Mouse (Mus musculus): ENCODE measurements around the gene Rnf151. TPM values are rescaled to one million over a fixed set of nuclear protein-coding genes. Genes with fewer than 3 reads are reported as not detected.

Rnf151 gene
- polyA plus RNA-seq, 1 experiment from 2014 or later: 0.26 TPM

GRCm38 (mm10) chr17:24692385-24692784 is 25.5 kb downstream of the Rnf151 start:
- 88% methylated on average over 5 of the region's 5 CpGs for WGBS
- Histone ChIP-seq H3K36me3 (ENCODE audit: insufficient read depth, low read length) (peaks cover 13% of the 10 kb centered on the region), H3K27me3 (ENCODE audit: insufficient read depth, low read length) (peaks cover 38% of the 10 kb centered on the region), H3K4me2 (replicated peaks; ENCODE audit: low read depth, low read length) (no peak overlapping the region), H3K4me3 (ENCODE audit: low read length) (no peak overlapping the region), H3K27ac (ENCODE audit: low read length) (no peak overlapping the region), H3K9me3 (ENCODE audit: low read length) (no peaks in the 10 kb centered on the region), H3K4me1 (ENCODE audit: insufficient read depth, low read length) (peaks cover 34% of the 10 kb centered on the region), H3K9ac (replicated peaks; ENCODE audit: low read length) (no peak overlapping the region)
- ATAC-seq (ENCODE audit: low FRiP score, low TSS enrichment): no peak

- Histone ChIP-seq H3K9ac (replicated peaks; ENCODE audit: low read length) (peak within 1 kb of the TSS; percentile 63), H3K4me2 (replicated peaks; ENCODE audit: low read depth, low read length) (peak within 1 kb of the TSS; percentile 88), H3K36me3 (ENCODE audit: insufficient read depth, low read length) (peaks cover 13% of the 10 kb centered on the region), H3K9me3 (ENCODE audit: low read length) (no peaks in the 10 kb centered on the region), H3K27me3 (ENCODE audit: insufficient read depth, low read length) (peaks cover 42% of the 10 kb centered on the region), H3K27ac (ENCODE audit: low read length) (no peak within 1 kb of the TSS), H3K4me1 (ENCODE audit: insufficient read depth, low read length) (peaks cover 20% of the 10 kb centered on the region), H3K4me3 (ENCODE audit: low read length) (peak within 1 kb of the TSS; percentile 56)
- no peak for ATAC-seq (ENCODE audit: low FRiP score, low TSS enrichment)
- under 1% methylated on average over 48 of the region's 55 CpGs for WGBS
Observed at GRCm38 (mm10) chr17:24689251-24690081, 28.4 kb downstream of the Rnf151 start, which contains the start of gene Syngr3. Gene Syngr3, minus strand, starts transcription at chr17:24689955.

DNA sequence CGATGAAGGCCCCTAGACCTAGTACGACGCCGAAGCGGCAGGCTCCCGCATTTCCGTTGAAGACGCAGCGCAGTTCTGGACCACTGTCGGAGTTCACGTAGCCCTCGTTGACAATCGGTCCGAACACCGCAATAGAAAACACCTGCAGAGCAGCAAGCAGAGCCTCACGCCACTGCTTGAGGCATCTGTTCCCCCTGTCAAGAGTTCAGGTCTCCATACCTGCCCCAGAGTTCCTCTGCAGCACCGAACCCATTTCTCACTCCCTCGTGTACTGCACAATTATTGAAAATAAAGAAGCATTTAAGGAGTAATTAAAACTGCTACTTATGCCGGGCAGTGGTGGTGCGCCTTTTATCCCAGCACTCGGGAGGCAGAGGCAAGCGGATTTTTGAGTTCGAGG is 30.3 kb downstream of the Rnf151 start:
- Histone ChIP-seq H3K9me3 (ENCODE audit: low read length) (no peaks in the 10 kb centered on the region), H3K36me3 (ENCODE audit: insufficient read depth, low read length) (peaks cover 3% of the 10 kb centered on the region; the same call in 1 of the 2 replicates), H3K4me3 (ENCODE audit: low read length) (peak overlapping the region; percentile 48), H3K4me2 (replicated peaks; ENCODE audit: low read depth, low read length) (peak overlapping the region; percentile 53), H3K27ac (ENCODE audit: low read length) (no peak overlapping the region), H3K27me3 (ENCODE audit: insufficient read depth, low read length) (peaks cover 42% of the 10 kb centered on the region), H3K4me1 (ENCODE audit: insufficient read depth, low read length) (peaks cover 18% of the 10 kb centered on the region), H3K9ac (replicated peaks; ENCODE audit: low read length) (peak overlapping the region; percentile 60)
- WGBS: 19% methylated on average over 23 of the region's 23 CpGs
- ATAC-seq (ENCODE audit: low FRiP score, low TSS enrichment): no peak

DNA sequence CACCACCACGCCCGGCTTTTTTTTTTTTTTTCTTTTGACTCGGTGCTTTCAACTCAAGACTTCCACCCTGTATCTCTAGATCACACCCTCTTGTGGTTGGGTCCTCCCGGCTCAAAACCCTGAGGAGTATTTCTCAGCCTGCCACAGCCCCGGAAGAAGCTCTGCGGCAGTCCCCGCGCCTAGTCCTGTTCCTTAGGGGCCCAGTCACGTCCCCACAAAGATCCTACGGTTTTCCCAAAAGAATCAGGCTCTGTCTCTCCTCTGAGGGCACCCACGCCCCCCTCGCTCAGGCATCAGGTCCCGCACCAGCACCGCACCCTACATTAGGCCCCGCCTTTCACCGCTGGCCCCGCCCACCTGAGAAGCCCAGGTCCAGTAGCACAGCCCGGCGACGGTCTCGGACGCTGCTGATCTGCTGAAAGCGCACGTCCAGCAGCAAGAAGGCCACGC is 30.7 kb downstream of the Rnf151 start:
- H3K27ac ChIP-seq (ENCODE audit: low read length): no peak overlapping the region
- WGBS: 1% methylated on average over 24 of the region's 25 CpGs
- ATAC-seq (ENCODE audit: low FRiP score, low TSS enrichment): peak; percentile 57
- peak overlapping the region; percentile 48 for H3K4me3 ChIP-seq (ENCODE audit: low read length)
- peaks cover 42% of the 10 kb centered on the region for H3K27me3 ChIP-seq (ENCODE audit: insufficient read depth, low read length)
- peak overlapping the region; percentile 53 for H3K4me2 ChIP-seq (replicated peaks; ENCODE audit: low read depth, low read length)
- H3K36me3 ChIP-seq (ENCODE audit: insufficient read depth, low read length): peaks cover under 1% of the 10 kb centered on the region; the same call in 1 of the 2 replicates
- H3K4me1 ChIP-seq (ENCODE audit: insufficient read depth, low read length): peaks cover 18% of the 10 kb centered on the region
- H3K9ac ChIP-seq (replicated peaks; ENCODE audit: low read length): peak overlapping the region; percentile 60
- no peaks in the 10 kb centered on the region for H3K9me3 ChIP-seq (ENCODE audit: low read length)

- no peaks in the 10 kb centered on the region for H3K9me3 ChIP-seq (ENCODE audit: low read length)
- peaks cover 42% of the 10 kb centered on the region for H3K27me3 ChIP-seq (ENCODE audit: insufficient read depth, low read length)
- H3K4me2 ChIP-seq (replicated peaks; ENCODE audit: low read depth, low read length): peak overlapping the region; percentile 16
- no peak for ATAC-seq (ENCODE audit: low FRiP score, low TSS enrichment)
- H3K36me3 ChIP-seq (ENCODE audit: insufficient read depth, low read length): peaks cover 4% of the 10 kb centered on the region; the same call in 1 of the 2 replicates
- WGBS: 29% methylated on average over 16 of the region's 16 CpGs
- no peak overlapping the region for H3K9ac ChIP-seq (replicated peaks; ENCODE audit: low read length)
- peaks cover 18% of the 10 kb centered on the region for H3K4me1 ChIP-seq (ENCODE audit: insufficient read depth, low read length)
- H3K27ac ChIP-seq (ENCODE audit: low read length): no peak overlapping the region
- no peak overlapping the region for H3K4me3 ChIP-seq (ENCODE audit: low read length)
Observed at GRCm38 (mm10) chr17:24686514-24686913, 31.3 kb downstream of the Rnf151 start.

DNA sequence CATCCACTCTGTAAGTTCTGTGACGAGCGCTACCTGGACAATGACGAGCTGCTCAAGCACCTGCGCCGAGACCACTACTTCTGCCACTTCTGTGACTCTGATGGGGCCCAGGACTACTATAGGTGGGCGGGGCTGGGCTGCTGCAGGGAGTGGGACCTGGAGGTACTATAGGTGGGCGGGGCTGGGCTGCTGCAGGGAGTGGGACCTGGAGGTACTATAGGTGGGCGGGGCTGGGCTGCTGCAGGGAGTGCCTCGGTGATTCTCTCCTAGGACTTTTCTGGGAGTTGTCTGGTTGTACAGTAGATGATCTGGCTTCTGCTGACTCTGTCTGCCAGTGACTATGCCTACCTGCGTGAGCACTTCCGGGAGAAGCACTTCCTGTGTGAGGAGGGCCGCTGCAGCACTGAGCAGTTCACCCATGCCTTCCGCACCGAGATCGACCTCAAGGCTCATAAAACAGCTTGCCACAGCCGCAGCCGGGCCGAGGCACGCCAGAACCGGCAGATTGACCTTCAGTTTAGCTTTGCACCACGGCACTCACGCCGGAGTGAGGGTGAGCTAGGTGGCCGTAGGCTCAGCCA is 40.3 kb downstream of the Rnf151 start:
- Histone ChIP-seq H3K9me3 (ENCODE audit: low read length) (no peaks in the 10 kb centered on the region), H3K4me2 (replicated peaks; ENCODE audit: low read depth, low read length) (no peak overlapping the region), H3K4me1 (ENCODE audit: insufficient read depth, low read length) (peaks cover 5% of the 10 kb centered on the region), H3K27ac (ENCODE audit: low read length) (no peak overlapping the region), H3K27me3 (ENCODE audit: insufficient read depth, low read length) (no peaks in the 10 kb centered on the region), H3K36me3 (ENCODE audit: insufficient read depth, low read length) (peaks cover 48% of the 10 kb centered on the region), H3K4me3 (ENCODE audit: low read length) (no peak overlapping the region), H3K9ac (replicated peaks; ENCODE audit: low read length) (no peak overlapping the region)
- WGBS: 83% methylated on average over 24 of the region's 24 CpGs
- ATAC-seq (ENCODE audit: low FRiP score, low TSS enrichment): no peak

- H3K27me3 ChIP-seq (ENCODE audit: insufficient read depth, low read length): no peaks in the 10 kb centered on the region
- no peak overlapping the region for H3K4me2 ChIP-seq (replicated peaks; ENCODE audit: low read depth, low read length)
- H3K4me1 ChIP-seq (ENCODE audit: insufficient read depth, low read length): peaks cover 12% of the 10 kb centered on the region
- H3K36me3 ChIP-seq (ENCODE audit: insufficient read depth, low read length): peaks cover 45% of the 10 kb centered on the region
- WGBS: 95% methylated on average over 5 of the region's 5 CpGs
- H3K9ac ChIP-seq (replicated peaks; ENCODE audit: low read length): no peak overlapping the region
- no peak for ATAC-seq (ENCODE audit: low FRiP score, low TSS enrichment)
- H3K4me3 ChIP-seq (ENCODE audit: low read length): no peak overlapping the region
- no peaks in the 10 kb centered on the region for H3K9me3 ChIP-seq (ENCODE audit: low read length)
- H3K27ac ChIP-seq (ENCODE audit: low read length): no peak overlapping the region
Observed at GRCm38 (mm10) chr17:24676877-24677276, 41.0 kb downstream of the Rnf151 start.

DNA sequence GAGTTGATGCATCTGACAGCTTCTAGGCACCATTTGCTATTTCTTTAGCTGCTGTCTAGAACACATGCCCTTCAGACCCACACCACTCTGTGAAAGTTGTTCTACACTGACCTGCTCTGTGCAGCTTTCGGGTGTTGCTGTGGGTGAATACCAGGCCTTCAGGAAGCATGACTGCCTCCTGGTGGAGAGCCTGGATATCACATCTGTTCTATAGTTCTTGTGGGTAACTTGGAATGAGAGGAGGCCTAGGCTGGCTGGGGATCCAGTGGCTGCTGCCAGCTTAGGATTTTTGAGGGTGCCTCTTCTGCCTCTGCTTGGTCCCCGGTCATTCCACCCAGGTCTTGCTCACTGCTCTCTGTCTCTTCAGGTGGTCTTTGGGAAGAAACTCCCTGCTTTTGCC is 41.7 kb downstream of the Rnf151 start:
- Histone ChIP-seq H3K27ac (ENCODE audit: low read length) (no peak overlapping the region), H3K36me3 (ENCODE audit: insufficient read depth, low read length) (peaks cover 41% of the 10 kb centered on the region), H3K9ac (replicated peaks; ENCODE audit: low read length) (peak overlapping the region; percentile 15; the same call in 1 of the 2 replicates), H3K4me2 (replicated peaks; ENCODE audit: low read depth, low read length) (no peak overlapping the region), H3K4me1 (ENCODE audit: insufficient read depth, low read length) (peaks cover 19% of the 10 kb centered on the region), H3K9me3 (ENCODE audit: low read length) (no peaks in the 10 kb centered on the region), H3K27me3 (ENCODE audit: insufficient read depth, low read length) (no peaks in the 10 kb centered on the region), H3K4me3 (ENCODE audit: low read length) (no peak overlapping the region)
- no peak for ATAC-seq (ENCODE audit: low FRiP score, low TSS enrichment)
- 69% methylated on average over 2 of the region's 2 CpGs for WGBS

DNA sequence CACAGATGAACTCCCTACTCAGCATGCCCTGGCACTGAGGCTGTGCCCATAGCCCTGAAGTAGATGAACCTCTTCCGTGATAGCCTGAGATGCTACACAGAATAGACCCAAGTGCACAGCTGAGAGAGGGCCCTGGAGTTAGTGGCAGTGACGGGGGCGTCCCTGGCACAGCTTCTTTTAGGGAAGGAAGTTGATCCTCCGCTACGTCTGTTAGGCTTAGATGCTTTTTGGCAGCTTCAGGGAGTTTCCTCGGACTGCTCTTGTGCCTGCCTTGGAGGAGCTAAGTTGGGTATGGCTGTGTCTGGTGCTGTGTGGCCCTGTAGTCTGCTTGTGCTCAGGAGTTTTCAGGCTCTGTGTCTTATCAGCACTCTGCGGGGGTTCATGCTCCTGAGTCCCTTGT is 43.6 kb downstream of the Rnf151 start:
- Histone ChIP-seq H3K4me3 (ENCODE audit: low read length) (no peak overlapping the region), H3K4me2 (replicated peaks; ENCODE audit: low read depth, low read length) (no peak overlapping the region), H3K27ac (ENCODE audit: low read length) (no peak overlapping the region), H3K9me3 (ENCODE audit: low read length) (no peaks in the 10 kb centered on the region), H3K27me3 (ENCODE audit: insufficient read depth, low read length) (no peaks in the 10 kb centered on the region), H3K36me3 (ENCODE audit: insufficient read depth, low read length) (peaks cover 27% of the 10 kb centered on the region), H3K4me1 (ENCODE audit: insufficient read depth, low read length) (peaks cover 28% of the 10 kb centered on the region), H3K9ac (replicated peaks; ENCODE audit: low read length) (no peak overlapping the region)
- ATAC-seq (ENCODE audit: low FRiP score, low TSS enrichment): no peak
- WGBS: 85% methylated on average over 7 of the region's 7 CpGs

- no peak for ATAC-seq (ENCODE audit: low FRiP score, low TSS enrichment)
- H3K9me3 ChIP-seq (ENCODE audit: low read length): no peaks in the 10 kb centered on the region
- no peaks in the 10 kb centered on the region for H3K27me3 ChIP-seq (ENCODE audit: insufficient read depth, low read length)
- 15% methylated on average over 5 of the region's 5 CpGs for WGBS
- H3K9ac ChIP-seq (replicated peaks; ENCODE audit: low read length): peak overlapping the region; percentile 46
- peaks cover 32% of the 10 kb centered on the region for H3K4me1 ChIP-seq (ENCODE audit: insufficient read depth, low read length)
- peak overlapping the region; percentile 37 for H3K4me2 ChIP-seq (replicated peaks; ENCODE audit: low read depth, low read length)
- H3K4me3 ChIP-seq (ENCODE audit: low read length): peak overlapping the region; percentile 14; the same call in 1 of the 2 replicates
- H3K36me3 ChIP-seq (ENCODE audit: insufficient read depth, low read length): peaks cover 6% of the 10 kb centered on the region
- H3K27ac ChIP-seq (ENCODE audit: low read length): peak overlapping the region; percentile 22; the same call in 1 of the 2 replicates
Observed at GRCm38 (mm10) chr17:24672141-24672540, 45.7 kb downstream of the Rnf151 start.
